Mouse (Mus musculus): ENCODE data around the gene Tnn.
A peak's percentile ranks its signal among the peaks of the same experiment; 100 is the strongest.

The Tnn gene

DNA sequence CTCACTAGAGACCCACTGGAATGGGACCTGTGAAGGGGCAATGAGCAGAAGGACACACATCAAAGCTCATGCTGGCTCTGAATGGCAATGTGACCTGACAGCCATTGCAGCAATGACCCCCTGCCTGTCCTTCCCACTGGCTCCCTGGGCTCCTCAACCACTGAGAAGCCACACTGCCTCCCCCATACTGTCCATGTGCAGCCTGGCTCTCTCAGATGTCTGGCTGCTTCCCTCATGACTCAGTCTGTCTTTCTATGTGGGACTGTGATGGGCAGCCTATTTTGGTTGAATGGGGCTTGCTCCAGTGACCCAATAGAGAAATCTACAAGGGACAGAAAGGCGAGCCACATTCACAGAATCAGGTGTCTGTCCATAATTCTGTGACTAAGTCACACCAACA lies 70.7 kb downstream of the Tnn start:
- DNase-seq (ENCODE audit: low read depth in 2 of 2, low spot score in 2 of 2), result no peak

DNA sequence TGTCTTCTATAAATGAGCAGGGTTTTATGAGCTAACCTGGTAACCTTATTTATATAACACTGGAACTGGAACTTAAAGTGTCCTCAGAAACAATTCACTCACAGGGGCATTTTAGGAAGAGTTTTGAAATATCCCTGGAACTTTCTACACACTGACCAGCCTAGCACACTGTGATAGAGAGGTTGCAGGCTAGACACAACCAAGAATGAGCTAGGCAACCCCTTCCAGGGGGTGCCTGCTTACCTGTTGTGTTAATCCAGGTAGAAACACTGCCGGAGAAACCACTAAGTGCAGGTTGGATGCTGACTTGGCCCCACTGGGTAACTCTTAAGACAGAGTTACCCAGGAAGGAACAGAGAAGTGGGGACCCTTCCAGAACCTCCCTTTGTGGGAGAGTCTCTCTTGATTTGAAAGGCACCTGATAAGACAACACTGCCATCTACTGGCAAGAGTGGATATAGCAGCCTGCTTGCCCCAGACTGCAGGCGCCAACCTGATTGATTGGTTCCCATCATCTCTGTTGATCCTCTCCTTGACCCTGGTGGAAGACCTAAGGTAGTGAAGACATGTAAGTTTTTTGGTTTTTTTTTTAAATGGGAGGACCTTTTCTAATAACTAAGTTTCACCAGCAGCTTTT lies 72.5 kb downstream of the Tnn start:
- DNase-seq (ENCODE audit: low read depth in 2 of 2, low spot score in 2 of 2), result peak; percentile 85 to 91

DNA sequence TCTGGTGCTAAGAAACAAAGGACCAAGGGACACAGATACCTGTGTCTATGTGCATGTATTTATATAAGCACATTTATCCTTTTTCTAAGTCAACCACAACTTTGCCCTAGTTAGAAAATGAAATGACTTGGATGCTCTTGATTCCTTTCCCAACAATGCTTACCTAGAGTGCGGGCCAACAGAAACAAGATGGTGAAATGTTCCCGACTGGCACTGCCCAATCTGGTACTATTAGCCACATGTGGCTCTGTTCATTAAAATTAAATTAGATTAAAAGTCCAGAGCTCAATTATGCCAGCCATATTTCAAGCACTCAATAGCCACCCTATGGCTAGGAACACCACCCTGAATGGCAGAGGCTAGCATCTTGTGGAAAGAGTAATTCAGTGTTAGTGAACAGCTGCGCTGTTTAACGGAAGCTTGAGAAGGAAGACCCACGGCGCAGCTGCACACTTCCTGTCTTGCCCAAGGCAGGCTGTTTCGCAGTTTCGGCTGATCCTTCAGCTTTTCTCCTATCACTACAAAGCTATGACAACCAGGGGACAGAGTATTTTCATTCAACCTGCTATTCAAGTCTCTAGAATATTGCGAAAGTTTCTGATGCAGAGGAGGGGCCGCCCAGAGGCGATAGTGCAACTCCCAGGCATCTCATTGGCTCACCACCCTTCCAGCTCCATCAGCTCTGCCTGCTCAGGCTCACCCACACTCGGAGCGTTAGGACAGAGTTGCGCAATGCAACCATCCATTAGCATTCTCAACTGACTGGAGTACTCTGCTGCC lies 74.3 kb downstream of the Tnn start:
- peak; percentile 23 to 26 for DNase-seq (ENCODE audit: low read depth in 2 of 2, low spot score in 2 of 2)

DNA sequence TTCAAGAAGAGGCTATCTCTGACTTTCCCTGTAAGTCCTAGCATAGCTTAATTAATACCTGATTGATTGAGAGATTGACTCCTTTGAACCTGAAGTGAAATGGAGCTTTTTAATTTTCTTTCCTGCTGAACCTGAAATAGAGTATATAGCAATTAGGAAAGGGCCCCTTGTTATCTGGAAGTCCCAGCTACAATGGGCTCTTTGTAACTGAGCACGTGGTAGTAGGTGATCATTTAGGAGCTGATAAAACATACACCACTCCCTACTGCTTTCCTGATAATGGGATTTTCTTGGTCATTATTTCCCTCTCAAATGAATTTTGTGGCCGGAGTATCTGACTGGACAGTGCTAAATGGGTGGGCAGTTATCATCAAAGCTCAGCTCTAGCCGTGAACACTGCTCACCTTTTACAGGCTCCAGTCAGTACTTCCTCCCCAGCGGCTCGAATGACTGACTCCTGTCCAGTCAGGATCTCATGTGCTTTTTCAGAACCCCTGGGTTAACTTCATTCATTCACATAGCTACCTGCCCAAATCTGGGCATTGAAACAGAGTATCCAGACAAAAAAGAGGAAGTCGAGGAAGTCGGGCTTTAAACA lies 88.7 kb downstream of the Tnn start:
- no peak for DNase-seq (ENCODE audit: low read depth in 2 of 2, low spot score in 2 of 2)

DNA sequence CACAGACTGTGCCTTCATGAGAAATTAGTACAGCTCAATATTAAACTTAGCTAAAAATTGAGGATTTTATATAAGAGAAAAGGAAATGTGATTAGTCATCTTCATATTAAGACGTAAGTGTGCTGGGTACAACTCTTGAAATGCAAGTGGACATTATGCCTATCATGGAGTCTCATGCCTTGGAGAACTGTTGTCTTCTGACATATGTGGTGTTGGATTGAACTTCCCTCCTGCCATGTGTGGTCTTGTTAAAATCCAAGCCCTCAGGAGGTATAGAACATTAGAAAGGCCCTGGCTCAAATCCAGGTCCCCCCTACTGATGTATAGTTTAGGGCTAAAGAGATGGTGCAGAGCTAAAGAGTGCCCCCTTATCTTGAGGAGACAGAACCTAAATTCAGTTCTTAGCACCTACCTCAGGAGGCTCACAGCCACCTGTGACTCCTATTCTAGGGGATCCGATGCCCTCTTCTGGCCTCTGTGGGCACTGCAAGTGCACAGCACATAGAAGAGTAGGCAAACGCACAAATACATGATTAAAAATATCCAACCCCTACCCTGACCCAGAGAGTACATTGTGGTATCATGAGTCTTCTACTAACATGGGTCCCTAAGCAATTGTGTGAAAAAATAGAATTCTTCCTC lies 91.5 kb downstream of the Tnn start:
- peak; percentile 73 to 81 for DNase-seq (ENCODE audit: low read depth in 2 of 2, low spot score in 2 of 2)

DNA sequence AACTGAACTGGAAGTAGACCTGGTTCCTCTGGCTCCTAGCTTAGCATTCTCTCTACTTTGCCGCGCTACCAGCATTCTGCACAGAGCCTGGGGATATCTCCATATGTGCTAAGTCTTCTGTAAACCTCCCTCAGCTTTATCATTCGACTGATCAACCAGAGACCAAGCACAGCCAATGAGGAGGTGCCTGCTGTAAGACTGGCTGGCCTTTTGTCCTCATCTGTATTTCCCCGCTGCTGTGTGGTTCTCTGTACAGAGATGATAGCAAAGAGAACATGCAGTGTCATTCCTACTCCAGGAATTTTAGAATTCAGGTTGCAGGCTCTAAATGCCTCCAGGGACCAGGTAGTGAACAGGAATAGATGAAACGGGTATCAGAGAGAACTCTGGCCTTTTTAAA lies 92.1 kb downstream of the Tnn start:
- DNase-seq (ENCODE audit: low read depth in 2 of 2, low spot score in 2 of 2), result no peak

DNA sequence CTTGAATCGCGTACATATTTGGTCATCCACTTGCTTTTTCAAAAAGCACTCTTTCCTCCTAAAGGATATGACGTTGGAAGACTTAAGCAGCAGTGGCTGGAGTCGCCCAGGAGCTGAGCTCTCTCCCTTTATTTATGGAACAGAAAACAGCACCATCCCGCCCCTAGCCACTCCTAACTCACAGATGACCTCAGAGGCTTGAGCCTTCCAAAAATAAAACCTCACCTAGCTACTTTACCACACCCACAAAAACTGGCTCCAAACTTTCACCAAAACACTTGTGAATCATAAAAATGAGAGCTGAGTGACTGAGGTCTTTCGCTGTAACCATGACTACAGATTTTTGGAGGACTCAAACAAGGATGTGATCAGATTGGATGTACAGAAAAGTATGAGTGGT lies 92.8 kb downstream of the Tnn start:
- DNase-seq (ENCODE audit: low read depth in 2 of 2, low spot score in 2 of 2), result no peak

DNA sequence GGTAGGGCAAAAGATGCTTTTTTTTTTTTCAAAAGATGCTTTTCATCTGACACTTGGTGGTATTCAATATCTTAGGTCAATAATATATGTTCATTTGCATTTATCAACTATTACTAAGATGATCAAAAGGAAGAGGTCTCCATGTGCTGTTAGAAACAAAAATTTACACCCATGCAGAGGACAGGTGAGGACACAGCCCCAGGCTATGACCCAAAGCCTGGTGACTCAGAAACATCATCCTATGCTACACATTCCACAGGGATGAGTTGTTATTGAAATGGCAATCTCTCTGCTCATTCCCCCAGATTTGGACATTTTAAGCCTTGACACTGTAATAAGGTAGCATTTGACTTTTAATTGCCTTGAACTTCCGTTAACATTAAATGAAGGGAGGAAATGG lies 93.5 kb downstream of the Tnn start:
- DNase-seq (ENCODE audit: low read depth in 2 of 2, low spot score in 2 of 2), result no peak

DNA sequence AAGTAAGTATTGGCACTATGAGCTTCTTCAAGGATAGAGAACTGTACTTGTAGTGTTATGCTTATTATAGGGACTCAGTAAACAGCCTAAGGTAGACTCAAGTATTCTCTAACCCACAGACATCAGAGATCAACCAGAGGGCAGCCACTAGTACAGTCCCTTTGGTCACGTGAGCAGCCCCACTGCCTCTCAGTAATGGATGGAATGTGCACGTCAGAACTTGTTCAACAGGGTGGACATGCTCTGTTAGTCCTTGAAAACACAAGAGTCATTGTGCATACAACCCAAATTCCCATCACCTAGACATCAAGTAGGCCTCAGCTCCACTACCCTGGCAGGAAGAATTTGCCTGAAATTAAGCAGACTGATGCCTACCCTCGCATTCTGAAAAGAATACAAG lies 95.7 kb downstream of the Tnn start:
- DNase-seq (ENCODE audit: low read depth in 2 of 2, low spot score in 2 of 2), result no peak

DNA sequence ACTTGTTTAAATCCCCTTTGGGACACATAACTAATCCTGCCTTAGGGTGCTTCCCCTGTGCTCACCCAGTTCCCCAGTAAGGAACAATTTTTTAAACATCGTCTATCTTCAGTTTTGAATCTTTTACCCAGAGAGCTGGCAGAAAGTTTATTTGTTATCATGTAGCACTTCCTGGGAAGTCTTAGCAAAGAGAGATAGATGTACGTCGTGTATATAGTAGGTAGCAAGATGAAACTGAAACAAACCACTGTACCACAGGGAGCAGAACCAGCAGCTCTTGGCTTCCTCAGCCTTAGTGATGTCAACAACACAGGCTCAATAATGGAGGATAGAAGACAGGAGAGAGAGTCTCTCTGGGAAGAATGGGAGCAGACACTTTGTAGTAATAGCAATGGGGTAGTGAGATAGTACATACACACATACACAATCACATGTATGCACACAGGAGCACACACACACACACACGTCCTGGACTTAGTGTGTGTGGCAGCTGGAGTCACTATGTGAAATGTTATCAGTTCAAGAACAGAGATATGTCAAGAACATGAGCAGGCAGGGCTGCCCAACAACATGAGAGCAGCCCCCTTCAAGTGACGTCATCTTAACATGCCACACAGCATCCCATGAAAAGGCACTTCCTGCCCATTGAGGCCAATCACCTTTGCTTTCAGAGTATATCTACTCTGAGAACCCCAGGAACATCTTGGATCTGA lies 98.9 kb downstream of the Tnn start:
- DNase-seq (ENCODE audit: low read depth in 2 of 2, low spot score in 2 of 2), result peak in 1 of 2 experiments; percentile 30

DNA sequence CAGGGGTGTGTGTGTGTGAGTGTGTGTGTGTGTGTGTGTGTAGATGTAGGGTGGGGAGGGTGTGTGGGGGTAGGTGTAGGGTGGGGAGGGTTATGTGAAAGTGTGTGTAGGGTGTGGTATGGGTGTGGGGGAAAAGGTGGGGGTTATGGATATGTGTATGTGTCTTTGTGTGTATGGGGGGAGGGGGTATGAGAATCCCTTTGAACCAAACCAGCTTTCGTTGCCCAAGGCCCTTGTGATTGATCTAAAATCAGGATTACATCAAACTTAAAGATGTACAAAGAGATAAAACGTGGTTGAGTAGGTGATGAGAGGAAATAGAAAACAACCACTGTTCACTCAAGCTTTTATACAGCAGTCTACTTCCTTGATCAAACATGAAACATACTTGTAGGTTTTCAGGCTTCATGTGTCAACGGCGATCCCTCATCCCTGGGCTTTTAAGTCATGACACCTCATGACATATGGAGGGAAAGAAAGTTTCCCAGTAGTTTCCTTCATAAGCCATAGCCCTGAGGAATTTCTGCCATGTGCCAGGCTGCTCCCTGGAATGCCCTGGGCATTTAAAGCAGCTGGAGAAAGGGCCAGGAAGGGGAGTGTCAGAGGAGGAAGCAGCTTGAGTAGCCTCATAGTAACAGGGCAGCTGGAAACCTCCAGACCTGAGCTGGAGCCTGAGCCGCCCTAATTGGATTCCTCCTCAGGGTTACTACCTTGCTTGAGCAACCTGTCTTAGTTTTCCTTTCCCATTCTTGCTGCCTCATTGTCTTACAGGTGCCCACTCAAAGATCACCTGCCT lies 99.7 kb downstream of the Tnn start:
- peak; percentile 61 to 68 for DNase-seq (ENCODE audit: low read depth in 2 of 2, low spot score in 2 of 2)

DNA sequence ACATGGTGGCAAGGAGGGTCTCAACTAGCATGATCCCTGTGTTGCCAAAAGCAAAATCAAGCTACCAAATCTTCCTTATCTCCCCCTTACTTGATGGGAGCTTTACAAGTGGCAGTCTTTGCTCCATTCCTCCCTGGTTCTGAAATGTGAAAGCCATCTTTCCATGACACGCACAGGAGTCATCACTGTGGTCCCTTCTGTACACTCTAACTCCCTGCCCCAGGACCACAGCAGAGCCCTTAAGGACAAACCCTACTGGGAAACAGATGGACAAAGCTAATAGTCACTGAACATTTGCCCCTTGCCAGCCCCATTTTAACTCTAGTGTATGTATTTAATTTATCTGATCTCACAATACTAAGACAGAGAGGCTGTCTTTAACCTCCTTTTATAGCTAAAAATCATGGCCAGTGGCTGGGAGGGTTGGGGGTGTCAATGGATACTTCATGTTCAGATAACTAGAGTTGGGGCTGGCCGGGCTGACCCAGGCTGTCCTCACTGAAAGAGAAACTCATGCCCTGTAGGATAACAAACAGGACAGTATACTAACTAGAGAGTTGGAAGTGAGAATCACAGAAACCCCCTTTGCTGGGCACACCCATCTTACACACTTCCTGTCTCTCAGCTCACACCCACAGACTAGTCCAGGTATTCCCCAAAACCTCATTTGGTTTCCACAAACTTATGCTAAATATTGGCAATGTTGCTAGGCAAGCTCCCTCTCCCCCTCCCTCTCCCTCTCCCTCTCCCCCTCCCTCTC lies 100.6 kb downstream of the Tnn start:
- peak; percentile 62 to 70 for DNase-seq (ENCODE audit: low read depth in 2 of 2, low spot score in 2 of 2)

DNA sequence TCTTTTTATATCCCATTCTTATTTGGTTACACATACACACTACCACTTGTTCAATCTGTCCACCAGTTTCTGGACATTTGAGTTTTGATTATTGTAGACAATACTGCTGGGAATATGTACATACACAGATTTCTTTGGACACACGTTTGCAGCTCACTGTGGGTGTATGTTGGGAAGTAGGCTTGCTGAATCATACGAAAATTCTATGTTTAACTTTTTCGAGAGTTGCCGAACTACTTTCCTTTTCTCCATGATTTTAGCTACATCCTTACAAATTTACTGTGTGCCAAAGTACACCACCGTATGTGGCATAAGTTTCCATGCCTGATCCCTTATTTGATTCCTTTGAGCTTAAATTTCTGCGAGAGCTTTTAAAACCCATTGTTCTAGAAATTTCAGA lies 102.5 kb downstream of the Tnn start:
- DNase-seq (ENCODE audit: low read depth in 2 of 2, low spot score in 2 of 2), result no peak

DNA sequence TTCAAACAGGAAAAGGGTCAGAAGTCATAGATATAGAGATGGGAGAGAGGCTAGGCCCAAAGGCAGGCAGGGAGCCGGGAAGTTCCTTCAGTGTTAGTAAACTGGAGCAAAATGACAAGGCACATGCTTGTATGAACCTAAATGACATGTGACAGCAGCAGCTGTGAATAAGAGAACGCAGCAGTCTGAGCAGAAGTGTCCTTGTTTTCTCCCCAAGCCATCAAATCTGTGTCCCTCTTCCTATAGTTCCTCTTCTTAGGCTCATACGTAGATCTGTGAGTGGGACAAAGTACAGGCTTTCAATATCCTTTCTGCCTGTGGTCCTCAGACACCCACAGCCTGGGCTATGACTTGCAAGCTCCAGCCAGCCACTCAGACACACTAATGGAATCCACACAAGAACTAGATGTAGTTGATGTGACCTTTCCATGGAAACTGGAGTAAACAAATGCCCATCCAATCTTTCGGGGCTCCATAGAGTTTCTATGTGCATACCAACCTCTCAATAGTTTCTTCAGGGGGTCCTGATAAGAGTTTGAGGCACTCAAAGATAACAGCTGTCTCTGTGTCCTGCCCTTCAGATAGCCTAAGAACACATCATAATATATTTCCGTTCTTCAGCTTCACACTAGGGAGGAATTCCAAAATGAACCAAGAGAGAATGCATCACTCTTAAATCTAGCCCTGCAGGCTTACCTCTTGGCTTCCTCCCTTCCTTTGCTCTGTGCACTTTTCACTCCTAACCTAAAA lies 104.1 kb downstream of the Tnn start:
- DNase-seq (ENCODE audit: low read depth in 2 of 2, low spot score in 2 of 2), result no peak

DNA sequence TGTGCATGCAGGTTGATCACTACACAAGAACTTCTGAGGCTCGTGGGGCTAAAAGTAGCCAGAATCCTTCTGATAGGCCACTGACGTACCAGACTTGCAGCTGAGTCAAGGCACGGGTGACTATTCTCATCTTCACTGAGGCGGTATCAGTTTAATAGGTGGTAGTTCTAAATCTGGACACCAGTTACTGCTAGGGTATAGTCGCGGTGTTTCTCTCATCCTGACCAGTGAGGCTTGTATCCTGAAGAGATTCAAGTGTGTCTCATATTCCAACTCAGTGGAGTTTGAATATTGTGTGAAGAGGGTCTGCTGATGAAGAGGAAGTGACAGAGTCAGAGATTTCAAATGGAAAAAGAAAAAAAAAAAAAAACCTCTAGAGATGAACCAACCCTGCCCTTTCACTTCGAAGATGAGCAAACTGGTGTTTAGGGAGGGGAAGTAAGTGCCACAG lies 105.9 kb downstream of the Tnn start:
- DNase-seq (ENCODE audit: low read depth in 2 of 2, low spot score in 2 of 2), result no peak

DNA sequence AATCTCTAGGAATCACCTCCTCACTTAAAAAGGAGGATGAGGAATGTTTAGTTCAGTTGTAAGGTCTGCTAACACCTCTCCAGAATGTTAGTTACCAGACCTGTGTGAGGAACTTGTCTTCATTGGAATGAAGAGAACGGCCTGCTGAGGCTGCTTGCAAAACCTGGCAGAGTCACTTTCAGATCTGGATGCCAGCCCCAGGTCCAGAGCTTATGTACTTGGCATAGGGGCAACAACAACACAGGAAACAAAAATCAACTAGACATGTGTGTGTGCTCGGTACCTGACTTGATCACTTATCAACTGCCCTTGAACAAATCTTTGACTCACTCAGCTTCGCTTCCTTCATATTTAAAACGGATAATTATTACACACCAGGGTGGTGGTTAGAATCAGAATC lies 106.6 kb downstream of the Tnn start:
- DNase-seq (ENCODE audit: low read depth in 2 of 2, low spot score in 2 of 2), result peak in 1 of 2 experiments; percentile 32

DNA sequence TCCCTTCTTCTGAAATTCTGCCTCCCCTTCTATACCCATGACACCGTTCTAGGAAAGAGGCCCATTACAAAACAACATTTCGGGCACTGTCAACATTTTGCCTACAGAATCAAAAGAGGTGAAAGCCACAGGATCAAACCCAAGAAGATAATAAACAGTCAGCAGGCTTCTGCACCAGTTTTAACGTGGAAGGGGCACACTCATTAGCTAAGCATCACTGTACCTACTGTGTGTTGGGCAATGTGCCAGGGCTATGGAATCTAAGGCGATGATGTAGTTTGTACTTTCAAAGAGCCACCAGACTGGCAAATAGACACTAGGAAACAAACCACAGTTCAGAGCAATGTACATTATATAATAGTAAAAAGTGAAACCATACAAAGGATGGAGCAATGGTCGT lies 107.4 kb downstream of the Tnn start:
- DNase-seq (ENCODE audit: low read depth in 2 of 2, low spot score in 2 of 2), result peak; percentile 46 to 52

DNA sequence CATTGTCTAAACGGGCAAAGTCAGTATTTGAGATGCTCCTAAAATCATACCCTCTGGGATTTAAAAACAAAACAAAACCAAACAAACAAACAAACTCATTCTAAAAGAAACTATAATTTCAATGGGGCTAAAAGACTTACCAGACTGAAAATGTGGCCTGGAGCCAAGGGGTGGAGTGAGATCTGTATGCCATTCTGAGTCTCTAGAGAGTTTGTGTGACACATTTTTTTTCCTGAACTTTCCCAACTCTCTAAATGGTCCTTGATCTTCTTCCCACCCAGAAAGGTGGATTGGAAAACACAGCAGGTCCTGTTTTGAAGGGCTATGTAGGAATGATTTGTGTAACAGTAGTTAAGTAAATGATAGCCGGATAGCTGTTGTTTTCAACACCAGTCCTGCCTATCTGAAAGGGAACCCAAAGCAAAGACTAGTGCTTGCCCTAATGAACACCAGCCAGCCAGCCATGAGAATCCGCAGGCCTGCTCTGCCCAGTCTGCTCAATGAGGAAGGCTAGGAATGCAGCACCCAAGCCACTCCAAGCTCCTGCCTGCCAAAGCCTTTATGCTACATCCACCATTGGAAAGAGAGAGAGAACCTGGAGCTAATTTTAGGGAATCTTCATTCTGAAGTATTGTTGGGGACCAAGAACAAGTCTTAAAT lies 108.2 kb downstream of the Tnn start:
- DNase-seq (ENCODE audit: low read depth in 2 of 2, low spot score in 2 of 2), result no peak

All from CD8-positive naive resting alpha-beta T cell, adult 2 months (primary cell).